Mouse (Mus musculus) liver, embryonic 16.5 days (tissue): ENCODE results near the gene Dennd2d. TPM values are rescaled to one million over a fixed set of nuclear protein-coding genes. Genes with fewer than 3 reads are reported as not detected.

ENCODE experiments used
- ATAC-seq: fragments of 200-750 bp; cut with Nextera tagmentation; 2 replicates; pipeline ENCODE4 v1.8.0; 2017; ENCODE audit warnings: low read depth, mild to moderate bottlenecking, moderate number of reproducible peaks, moderate library complexity
- H3K27ac ChIP-seq: fragments of 300-500 bp; sonication (generic); 2 replicates; pipeline ENCODE4 v1.5.1; 2014; ENCODE audit warnings: mild to moderate bottlenecking, low read length
- H3K27me3 ChIP-seq: fragments of 300-500 bp; sonication (generic); 2 replicates; pipeline ENCODE4 v1.6.1; 2014; ENCODE audit warnings: low read depth, low read length, mixed read lengths; ENCODE audit not compliant: control insufficient read depth, insufficient read depth
- H3K36me3 ChIP-seq: fragments of 300-500 bp; sonication (generic); 2 replicates; pipeline ENCODE4 v1.6.1; 2014; ENCODE audit warnings: mild to moderate bottlenecking; ENCODE audit not compliant: control insufficient read depth, insufficient read depth
- H3K4me1 ChIP-seq: fragments of 300-500 bp; sonication (generic); 2 replicates; pipeline ENCODE4 v1.6.1; 2014; ENCODE audit warnings: low read depth, low read length, mixed read lengths; ENCODE audit not compliant: control insufficient read depth
- H3K4me2 ChIP-seq: fragments of 300-500 bp; sonication (generic); 2 replicates; pipeline ENCODE4 v1.6.1; 2014; ENCODE audit warnings: low read depth, low read length, mixed read lengths
- H3K4me3 ChIP-seq: fragments of 300-500 bp; sonication (generic); 2 replicates; pipeline ENCODE4 v1.5.1; 2014; ENCODE audit warnings: low read depth, mild to moderate bottlenecking, low read length
- H3K9ac ChIP-seq: fragments of 300-500 bp; sonication (generic); 2 replicates; pipeline ENCODE4 v1.6.1; 2014; ENCODE audit warnings: low read depth, low read length
- H3K9me3 ChIP-seq: fragments of 300-500 bp; sonication (generic); replicated peaks from 2 replicates; pipeline ENCODE4 v1.6.1; 2016; ENCODE audit warnings: low read length; ENCODE audit not compliant: control insufficient read depth
- WGBS: fragments of 180-500 bp; shearing (Covaris S2); extraction: QIAGEN DNeasy Blood & Tissue Kit; methylation state at CpG from one replicate; pipeline ENCODE4 v1.1.7; 2014; ENCODE audit not compliant: insufficient replicate concordance; 5-methylcytosine and 5-hydroxymethylcytosine counted together
- polyA plus RNA-seq: library from polyadenylated mRNA; unstranded; fragments of >200 nt; fragmentation: Nextera tagmentation; extraction: Ambion mirVana; gene quantifications from 2 replicates; pipeline ENCODE4 v1.2.1, GENCODE M21; 2015

The Dennd2d gene
- polyA plus RNA-seq, 1 experiment from 2014 or later = 4.8 TPM

DNA sequence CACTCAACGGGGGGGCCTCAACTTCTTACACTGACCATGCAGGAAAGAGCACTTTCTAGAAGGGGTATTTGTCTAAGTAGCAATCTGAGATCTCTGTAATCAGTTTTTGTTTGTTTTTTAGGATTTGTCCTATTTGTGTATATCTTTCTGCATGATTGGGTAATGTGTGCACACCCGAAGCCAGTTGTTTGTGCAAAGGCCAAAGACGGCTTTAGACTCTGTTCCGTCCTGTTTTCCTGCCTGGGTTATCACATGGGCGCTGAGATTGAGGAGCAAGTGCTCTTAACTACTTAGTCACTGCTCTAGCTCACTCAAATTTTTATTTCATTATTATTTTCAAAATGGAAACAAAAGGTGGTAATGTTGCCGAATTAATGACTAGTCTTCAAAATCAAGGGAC lies 32.8 kb downstream of the Dennd2d start:
- 63% methylated on average over 6 of the region's 6 CpGs for WGBS
- ATAC-seq = peak; percentile 84
- Histone ChIP-seq H3K36me3 (no peaks in the 10 kb centered on the region), H3K4me2 (no peak overlapping the region), H3K4me1 (no peaks in the 10 kb centered on the region), H3K27ac (no peak overlapping the region), H3K27me3 (no peaks in the 10 kb centered on the region), H3K9me3 (no peaks in the 10 kb centered on the region), H3K4me3 (no peak overlapping the region), H3K9ac (no peak overlapping the region)

DNA sequence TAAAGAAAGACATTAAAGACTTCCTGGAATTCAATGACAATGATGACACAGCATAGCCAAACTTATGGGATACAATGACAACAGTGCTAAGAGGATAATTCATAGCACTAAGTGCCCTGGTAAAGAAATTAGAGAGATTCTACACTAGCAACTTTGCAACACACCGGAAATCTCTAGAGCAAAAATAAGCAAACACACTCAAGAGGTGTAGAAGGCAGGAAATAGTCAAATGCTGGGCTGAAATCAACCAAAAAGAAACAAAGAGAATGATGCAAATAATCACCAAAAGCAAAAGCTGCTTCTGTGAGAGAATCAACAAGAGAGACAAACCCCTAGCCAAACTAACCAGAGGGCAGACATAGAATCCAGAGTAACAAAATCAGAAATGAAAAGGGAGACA lies 40.5 kb downstream of the Dennd2d start:
- no peak overlapping the region for H3K9ac ChIP-seq
- H3K4me2 ChIP-seq = no peak overlapping the region
- WGBS = 87% methylated on average over 1 of the region's 1 CpGs

DNA sequence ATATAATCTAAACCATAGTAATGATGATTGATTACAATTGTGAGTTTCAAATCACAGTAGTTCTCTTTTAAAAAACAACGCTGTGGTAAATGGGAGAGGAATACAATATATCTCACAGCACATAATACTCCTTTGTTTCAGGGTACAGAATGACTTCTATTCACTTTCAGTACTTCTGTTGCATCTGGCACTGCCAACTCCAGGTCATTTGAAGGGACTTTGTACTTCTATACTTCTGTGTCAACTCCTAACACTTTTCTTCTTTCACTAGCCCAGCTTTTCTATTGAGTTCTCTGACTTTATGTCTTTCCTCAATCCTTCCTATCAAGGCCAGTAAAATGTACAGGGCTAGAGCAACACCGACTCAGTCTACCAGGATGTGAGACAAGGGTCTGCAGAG lies 44.2 kb downstream of the Dennd2d start:
- Histone ChIP-seq H3K27me3 (no peaks in the 10 kb centered on the region), H3K4me2 (no peak overlapping the region), H3K9me3 (no peaks in the 10 kb centered on the region), H3K4me1 (no peaks in the 10 kb centered on the region), H3K9ac (no peak overlapping the region), H3K36me3 (no peaks in the 10 kb centered on the region), H3K27ac (no peak overlapping the region), H3K4me3 (no peak overlapping the region)
- no peak for ATAC-seq
- 87% methylated on average over 2 of the region's 2 CpGs for WGBS

More for the DNA sequence above, 40.5 kb downstream of the Dennd2d start:
- H3K27ac ChIP-seq = no peak overlapping the region
- no peaks in the 10 kb centered on the region for H3K36me3 ChIP-seq
- H3K27me3 ChIP-seq = no peaks in the 10 kb centered on the region
- no peaks in the 10 kb centered on the region for H3K9me3 ChIP-seq
- H3K4me3 ChIP-seq = no peak overlapping the region
- no peaks in the 10 kb centered on the region for H3K4me1 ChIP-seq
- ATAC-seq = no peak

DNA sequence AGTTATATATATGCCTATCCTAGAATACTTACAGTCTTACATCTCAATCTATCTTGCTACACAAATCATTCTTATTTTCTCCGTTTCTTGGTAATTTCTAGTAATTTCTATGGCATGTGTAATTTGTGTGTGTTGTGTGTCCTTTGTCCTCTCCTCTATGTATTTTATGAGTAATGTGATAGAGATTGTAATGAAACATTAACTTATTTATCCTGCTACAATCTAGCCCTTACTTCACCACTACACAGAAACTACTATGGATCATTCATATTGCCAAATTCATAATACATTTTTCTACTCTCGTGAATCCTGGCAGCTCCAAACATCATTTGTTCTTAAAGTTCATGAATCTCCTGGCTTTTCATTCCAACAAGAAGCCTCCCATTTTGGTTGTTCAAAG lies 45.8 kb downstream of the Dennd2d start:
- Histone ChIP-seq H3K36me3 (no peaks in the 10 kb centered on the region), H3K9me3 (no peaks in the 10 kb centered on the region), H3K4me3 (no peak overlapping the region), H3K27ac (no peak overlapping the region), H3K4me1 (no peaks in the 10 kb centered on the region), H3K4me2 (no peak overlapping the region), H3K27me3 (no peaks in the 10 kb centered on the region), H3K9ac (no peak overlapping the region)
- ATAC-seq = no peak
- 72% methylated on average over 2 of the region's 2 CpGs for WGBS

DNA sequence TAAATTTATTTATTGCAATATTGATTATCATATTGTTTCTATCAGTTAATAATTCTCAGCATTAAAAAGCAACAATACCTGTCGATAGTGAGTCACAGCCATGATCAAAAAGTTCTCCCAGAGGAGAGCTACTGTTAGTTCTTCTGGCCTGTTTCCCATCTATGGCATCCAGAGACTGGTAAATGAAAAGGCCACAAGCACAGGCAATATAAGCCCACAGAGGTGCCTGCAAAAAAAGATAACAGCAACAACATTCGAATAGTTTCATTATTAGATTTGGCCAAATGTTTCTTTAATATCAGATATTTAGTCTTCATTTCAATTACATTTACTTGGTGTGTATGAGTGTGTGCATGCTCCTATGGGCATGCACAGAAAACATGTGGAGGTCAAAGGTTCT lies 51.1 kb downstream of the Dennd2d start:
- 42% methylated on average over 2 of the region's 2 CpGs for WGBS
- no peak overlapping the region for H3K9ac ChIP-seq
- ATAC-seq = no peak

DNA sequence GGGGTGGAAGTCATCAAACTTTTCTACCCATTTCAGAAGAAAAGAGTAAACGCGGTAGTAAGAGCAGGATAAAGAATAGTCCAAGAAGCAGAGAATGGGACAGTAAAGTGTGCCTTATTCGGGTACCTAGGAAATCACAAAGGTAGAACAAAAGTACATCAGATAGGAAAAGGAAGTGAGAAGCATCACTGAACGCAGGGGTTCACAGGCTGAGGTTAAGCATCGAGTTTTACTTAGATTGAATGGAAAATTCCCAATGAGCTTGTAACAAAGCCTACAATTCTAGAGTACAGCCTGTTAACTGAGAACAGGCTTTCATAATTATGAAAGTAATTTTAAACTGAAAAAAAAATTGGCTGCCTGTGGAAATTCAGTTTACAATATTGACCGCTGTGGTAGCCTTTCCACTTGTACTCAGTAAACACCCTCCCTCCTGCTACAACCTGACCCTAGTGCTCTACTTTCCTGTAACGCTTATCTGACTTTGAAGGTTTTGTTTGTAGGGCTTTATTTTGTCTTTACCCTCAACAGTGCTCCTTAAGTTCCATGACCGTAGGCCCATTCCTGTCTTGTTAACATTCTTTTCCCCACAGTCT lies 62.6 kb downstream of the Dennd2d start:
- no peak overlapping the region for H3K4me3 ChIP-seq
- H3K9me3 ChIP-seq = no peaks in the 10 kb centered on the region
- peak overlapping the region; percentile 52 for H3K27ac ChIP-seq
- ATAC-seq = no peak
- H3K4me1 ChIP-seq = peaks cover 13% of the 10 kb centered on the region
- no peaks in the 10 kb centered on the region for H3K27me3 ChIP-seq
- no peaks in the 10 kb centered on the region for H3K36me3 ChIP-seq
- 69% methylated on average over 8 of the region's 8 CpGs for WGBS
- H3K9ac ChIP-seq = no peak overlapping the region
- peak overlapping the region; percentile 58 for H3K4me2 ChIP-seq

More for the DNA sequence above, 51.1 kb downstream of the Dennd2d start:
- Histone ChIP-seq H3K4me3 (no peak overlapping the region), H3K4me2 (no peak overlapping the region), H3K9me3 (no peaks in the 10 kb centered on the region), H3K27me3 (no peaks in the 10 kb centered on the region), H3K27ac (no peak overlapping the region), H3K36me3 (peaks cover 1% of the 10 kb centered on the region; the same call in 1 of the 2 replicates), H3K4me1 (no peaks in the 10 kb centered on the region)

DNA sequence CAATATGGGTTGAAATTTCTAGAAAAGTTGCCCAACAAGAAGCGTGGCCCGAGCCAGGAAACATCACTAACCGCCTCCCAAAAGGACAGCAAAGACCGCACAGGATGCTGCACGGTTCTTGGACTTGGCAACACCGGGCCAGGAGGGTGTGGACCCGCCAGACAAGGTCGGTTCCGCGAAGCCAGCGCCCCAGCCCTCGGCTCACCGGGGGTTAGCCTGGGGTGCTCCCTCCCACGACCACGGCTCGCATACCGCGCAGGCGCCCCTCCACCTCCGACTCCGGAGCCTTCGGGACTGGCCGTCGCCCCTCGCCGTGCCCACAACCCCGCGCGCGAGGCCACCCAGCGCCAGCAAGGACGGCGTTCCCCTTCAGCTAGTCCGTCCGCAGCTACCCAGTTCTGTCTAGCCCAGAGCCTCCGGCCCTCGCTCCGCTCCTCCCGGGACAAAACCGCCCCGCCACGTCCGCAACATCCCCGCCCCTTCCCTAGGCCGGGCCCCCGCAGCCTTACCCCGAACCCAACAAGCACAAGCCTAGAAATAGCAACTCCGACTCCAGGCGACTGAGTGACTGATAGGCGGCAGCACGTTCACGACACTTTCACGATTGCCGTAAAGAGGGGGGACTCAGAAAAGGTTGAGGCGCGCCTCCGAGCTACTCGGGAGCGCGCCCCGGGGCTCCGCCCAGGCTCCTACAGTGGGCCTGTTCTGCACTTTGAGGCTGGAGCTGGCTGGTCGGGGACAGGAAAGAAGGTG lies 65.1 kb downstream of the Dennd2d start, which contains the start of the genes Dram2 and Cept1:
TSS of gene Dram2 (plus strand) at position 628 of the 753 bp plus-strand sequence.
TSS of gene Cept1 (minus strand) at position 632 of the 753 bp plus-strand sequence.
- H3K4me2 ChIP-seq = peak within 1 kb of the TSS; percentile 83
- WGBS = under 1% methylated on average over 63 of the region's 63 CpGs
- no peaks in the 10 kb centered on the region for H3K9me3 ChIP-seq
- peak within 1 kb of the TSS; percentile 97 for H3K9ac ChIP-seq
- peak within 1 kb of the TSS; percentile 94 for H3K27ac ChIP-seq
- peak; percentile 93 for ATAC-seq
- peaks cover 13% of the 10 kb centered on the region for H3K4me1 ChIP-seq
- H3K27me3 ChIP-seq = no peaks in the 10 kb centered on the region
- no peaks in the 10 kb centered on the region for H3K36me3 ChIP-seq
- H3K4me3 ChIP-seq = peak within 1 kb of the TSS; percentile 94

DNA sequence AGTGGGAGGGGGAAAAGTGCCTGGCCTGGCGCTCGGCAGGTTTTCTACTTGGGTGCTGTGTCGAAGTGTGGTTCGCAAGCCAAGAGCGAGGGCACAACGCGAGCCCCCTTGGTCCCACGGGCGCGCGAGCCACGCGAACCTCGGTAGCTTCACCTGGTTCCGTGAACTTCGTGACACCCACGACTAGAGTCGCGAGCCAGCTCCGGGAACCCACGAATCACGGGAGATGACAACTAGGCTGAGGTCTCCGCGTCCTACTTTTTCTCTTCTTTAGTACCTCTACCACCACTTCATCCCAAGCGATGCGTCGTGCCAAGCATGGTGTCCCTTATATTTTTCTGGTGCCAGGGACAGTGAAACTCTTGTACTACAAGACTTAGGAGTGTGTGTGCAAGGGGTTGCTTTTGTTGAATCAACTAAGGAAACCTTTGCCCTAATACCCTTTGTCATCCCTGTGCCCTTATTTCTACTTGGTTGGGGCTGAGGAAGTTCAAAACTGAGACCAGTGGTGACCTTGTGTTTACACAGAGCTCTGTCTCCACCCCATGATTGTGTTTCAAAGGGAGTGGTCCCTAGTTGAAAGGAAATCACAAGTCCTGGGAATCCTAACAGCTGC lies 65.8 kb downstream of the Dennd2d start:
- peak; percentile 28 for ATAC-seq
- Histone ChIP-seq H3K27me3 (no peaks in the 10 kb centered on the region), H3K4me1 (peaks cover 13% of the 10 kb centered on the region), H3K4me2 (peak overlapping the region; percentile 83), H3K27ac (peak overlapping the region; percentile 94), H3K9me3 (no peaks in the 10 kb centered on the region), H3K4me3 (peak overlapping the region; percentile 94), H3K36me3 (no peaks in the 10 kb centered on the region), H3K9ac (peak overlapping the region; percentile 97)
- WGBS = 0% methylated on average over 27 of the region's 27 CpGs

DNA sequence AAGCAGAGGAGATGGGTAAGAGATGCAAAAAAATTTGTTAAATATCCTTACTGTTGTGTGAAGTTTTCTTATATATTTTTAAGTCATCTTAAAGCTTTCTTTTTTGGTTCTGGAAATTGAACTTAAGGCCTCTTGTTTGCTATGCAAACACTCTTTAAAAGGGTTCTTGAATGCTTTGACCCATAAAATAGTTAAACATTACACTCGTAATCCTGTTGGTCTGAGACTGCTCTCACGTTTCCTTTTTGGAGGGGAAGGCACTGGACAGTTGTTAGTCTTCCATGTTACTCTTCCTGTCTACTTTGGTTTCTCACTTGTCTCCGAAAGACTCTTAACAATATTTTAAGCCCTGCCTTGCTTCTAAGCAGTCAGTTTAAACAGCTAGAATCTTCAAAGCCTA lies 66.8 kb downstream of the Dennd2d start:
- Histone ChIP-seq H3K27ac (no peak overlapping the region), H3K9ac (no peak overlapping the region), H3K36me3 (no peaks in the 10 kb centered on the region), H3K27me3 (no peaks in the 10 kb centered on the region), H3K4me1 (peaks cover 13% of the 10 kb centered on the region), H3K4me2 (peak overlapping the region; percentile 47; the same call in 1 of the 2 replicates), H3K4me3 (no peak overlapping the region), H3K9me3 (no peaks in the 10 kb centered on the region)
- WGBS = 28% methylated on average over 3 of the region's 3 CpGs
- ATAC-seq = no peak
